Mouse (Mus musculus): ENCODE results near the gene Gm13420.

DNA sequence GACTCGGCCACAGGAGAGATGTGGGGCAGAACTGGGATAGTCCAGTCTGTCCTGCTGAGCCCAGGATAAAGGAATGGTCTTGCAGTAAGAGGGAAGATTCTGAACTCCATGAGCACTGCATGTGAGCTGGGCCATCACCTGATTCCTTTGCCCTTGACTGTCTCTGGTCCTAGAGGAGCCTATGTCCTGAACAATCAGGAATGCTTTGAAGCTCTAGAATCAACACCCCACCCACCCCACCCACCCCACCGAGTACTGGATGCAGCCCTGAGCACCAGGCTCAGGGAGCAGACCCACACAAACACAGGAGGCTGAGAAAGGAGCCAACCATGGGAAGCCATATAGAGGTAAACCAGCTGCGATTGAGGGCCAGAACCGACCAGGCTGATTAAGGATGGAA lies 3.0 kb downstream of the Gm13420 start:
- TF ChIP-seq CTCF (IDR thresholded peaks at IDR 0.05; ENCODE audit: borderline replicate concordance, insufficient read depth, low read length) = no peak
- no peak for TF ChIP-seq POLR2A (IDR thresholded peaks at IDR 0.05; ENCODE audit: low read depth, low read length)

Measured in embryonic fibroblast, embryonic 13.5 days (primary cell).